Mouse (Mus musculus) neural tube, embryonic 15.5 days (tissue): ENCODE data around the gene Stard3. TPM values are rescaled to one million over a fixed set of nuclear protein-coding genes. Genes with fewer than 3 reads are reported as not detected.

Source experiments
- ATAC-seq: fragments of 200-750 bp; cut with Nextera tagmentation; 2 replicates; pipeline ENCODE4 v1.8.0; 2017; ENCODE audit warnings: mild to moderate bottlenecking, moderate TSS enrichment, moderate library complexity; ENCODE audit not compliant: low FRiP score
- H3K27ac ChIP-seq: fragments of 300-500 bp; sonication (generic); replicated peaks from 2 replicates; pipeline ENCODE4 v1.5.1; 2015; ENCODE audit warnings: mild to moderate bottlenecking, inconsistent platforms
- H3K27me3 ChIP-seq: fragments of 300-500 bp; sonication (generic); replicated peaks from 2 replicates; pipeline ENCODE4 v1.6.1; 2015; ENCODE audit warnings: inconsistent platforms
- H3K36me3 ChIP-seq: fragments of 300-500 bp; sonication (generic); 2 replicates; pipeline ENCODE4 v1.6.1; 2015; ENCODE audit warnings: inconsistent platforms
- H3K4me1 ChIP-seq: fragments of 300-500 bp; sonication (generic); 2 replicates; pipeline ENCODE4 v1.6.1; 2015; ENCODE audit warnings: inconsistent platforms
- H3K4me2 ChIP-seq: fragments of 300-500 bp; sonication (generic); 2 replicates; pipeline ENCODE4 v1.6.1; 2015; ENCODE audit warnings: inconsistent platforms, mild to moderate bottlenecking, moderate library complexity
- H3K4me3 ChIP-seq: fragments of 300-500 bp; sonication (generic); replicated peaks from 2 replicates; pipeline ENCODE4 v1.5.1; 2015; ENCODE audit warnings: mild to moderate bottlenecking, inconsistent platforms
- H3K9ac ChIP-seq: fragments of 300-500 bp; sonication (generic); replicated peaks from 2 replicates; pipeline ENCODE4 v1.6.1; 2015; ENCODE audit warnings: mild to moderate bottlenecking, inconsistent platforms
- H3K9me3 ChIP-seq: fragments of 300-500 bp; sonication (generic); replicated peaks from 2 replicates; pipeline ENCODE4 v1.6.1; 2016; ENCODE audit warnings: inconsistent platforms
- WGBS: fragments of 180-500 bp; shearing (Covaris S2); methylation state at CpG from one replicate; pipeline ENCODE4 v1.1.7; 2015; ENCODE audit warnings: mixed read lengths; 5-methylcytosine and 5-hydroxymethylcytosine counted together
- polyA plus RNA-seq: library from polyadenylated mRNA; unstranded; fragments of >200 nt; fragmentation: Nextera tagmentation; extraction: Ambion mirVana; gene quantifications from 2 replicates; pipeline ENCODE4 v1.2.1, GENCODE M21; 2015

The Stard3 gene
- polyA plus RNA-seq, 1 experiment from 2014 or later = 31.6 TPM

- H3K36me3 ChIP-seq = no peaks in the 10 kb centered on the region
- no peaks in the 10 kb centered on the region for H3K9me3 ChIP-seq
- 2% methylated on average over 9 of the region's 10 CpGs for WGBS
- H3K9ac ChIP-seq = no peak overlapping the region
- no peak for ATAC-seq
- no peak overlapping the region for H3K27ac ChIP-seq
- H3K4me2 ChIP-seq = no peak overlapping the region
- H3K4me1 ChIP-seq = peaks cover 37% of the 10 kb centered on the region
- H3K27me3 ChIP-seq = peaks cover 96% of the 10 kb centered on the region
- H3K4me3 ChIP-seq = no peak overlapping the region
These were observed 34.9 kb upstream of the Stard3 start for GRCm38 (mm10) chr11:98323136-98323866.

GRCm38 (mm10) chr11:98323933-98324332, 34.2 kb upstream of the Stard3 start:
- 0 out of 2 replicates have a peak overlapping the region, but pooled peaks have one; percentile 10 for H3K9ac ChIP-seq
- no peaks in the 10 kb centered on the region for H3K36me3 ChIP-seq

DNA sequence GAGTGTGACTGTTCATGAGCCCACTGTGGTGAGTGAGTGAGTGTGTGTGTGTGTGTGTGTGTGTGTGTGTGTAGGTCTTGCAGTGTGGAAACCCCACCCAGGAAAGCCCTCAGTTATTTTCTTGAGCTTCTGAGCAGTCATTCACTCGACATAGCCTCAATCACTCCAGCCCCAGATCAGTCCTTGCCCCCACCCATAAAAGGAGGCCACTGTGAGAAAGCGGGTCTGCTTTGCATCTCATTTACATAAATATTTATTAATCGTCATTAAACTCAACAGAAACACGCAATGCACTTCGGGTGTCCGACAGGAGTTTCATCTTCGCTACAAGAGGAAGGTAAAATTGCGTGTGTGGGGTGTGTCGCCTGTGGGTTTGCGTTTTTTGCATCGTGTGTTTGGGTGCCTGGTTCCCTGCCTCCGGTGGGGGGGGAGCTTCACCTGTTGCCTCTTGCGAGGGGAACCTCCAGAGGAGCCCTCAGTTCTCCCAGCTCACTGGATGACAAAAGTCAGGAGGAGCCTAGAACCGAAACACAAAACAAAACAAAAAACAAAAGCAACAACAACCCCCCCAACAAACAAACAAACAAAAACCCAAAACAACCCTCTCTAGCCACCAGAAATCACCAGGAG, 32.9 kb upstream of the Stard3 start:
- Histone ChIP-seq H3K27me3 (peaks cover 95% of the 10 kb centered on the region), H3K9ac (no peak overlapping the region; the same call in 1 of the 2 replicates), H3K9me3 (no peaks in the 10 kb centered on the region), H3K4me1 (peaks cover 36% of the 10 kb centered on the region), H3K36me3 (no peaks in the 10 kb centered on the region), H3K4me2 (peak overlapping the region; percentile 47), H3K27ac (no peak overlapping the region; the same call in 1 of the 2 replicates), H3K4me3 (peak overlapping the region; percentile 19)
- 7% methylated on average over 14 of the region's 14 CpGs for WGBS
- ATAC-seq = no peak

More at GRCm38 (mm10) chr11:98323933-98324332, 34.2 kb upstream of the Stard3 start:
- no peaks in the 10 kb centered on the region for H3K9me3 ChIP-seq
- no peak overlapping the region for H3K4me3 ChIP-seq
- peaks cover 95% of the 10 kb centered on the region for H3K27me3 ChIP-seq
- WGBS = 1% methylated on average over 9 of the region's 9 CpGs
- H3K4me2 ChIP-seq = 0 out of 2 replicates have a peak overlapping the region, but pooled peaks have one; percentile 13
- H3K4me1 ChIP-seq = peaks cover 37% of the 10 kb centered on the region
- no peak overlapping the region for H3K27ac ChIP-seq
- ATAC-seq = no peak

DNA sequence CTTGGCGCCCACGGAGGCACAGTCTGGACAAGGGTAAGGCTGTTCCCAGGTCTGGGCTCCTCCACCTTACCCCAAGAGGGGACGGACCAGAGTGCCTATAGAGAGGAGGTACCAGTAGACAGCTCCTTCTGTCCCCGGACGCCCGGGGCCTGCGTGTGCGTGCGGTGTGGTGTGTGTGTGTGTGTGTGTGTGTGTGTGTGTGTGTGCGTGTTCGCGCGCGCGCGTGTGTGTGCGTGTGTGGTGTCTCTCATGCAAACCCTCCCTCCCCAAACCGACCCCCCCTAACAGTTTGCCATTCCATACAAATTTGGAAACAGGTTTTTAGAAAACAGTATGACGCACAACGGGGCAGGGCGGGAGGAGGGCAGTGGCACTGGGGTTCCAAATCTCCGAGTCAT, 32.3 kb upstream of the Stard3 start:
- Histone ChIP-seq H3K4me1 (peaks cover 31% of the 10 kb centered on the region), H3K9me3 (no peaks in the 10 kb centered on the region), H3K4me3 (peak overlapping the region; percentile 19), H3K9ac (no peak overlapping the region; the same call in 1 of the 2 replicates), H3K4me2 (peak overlapping the region; percentile 47), H3K36me3 (no peaks in the 10 kb centered on the region), H3K27ac (no peak overlapping the region; the same call in 1 of the 2 replicates), H3K27me3 (peaks cover 95% of the 10 kb centered on the region)
- 3% methylated on average over 22 of the region's 22 CpGs for WGBS
- ATAC-seq = no peak

DNA sequence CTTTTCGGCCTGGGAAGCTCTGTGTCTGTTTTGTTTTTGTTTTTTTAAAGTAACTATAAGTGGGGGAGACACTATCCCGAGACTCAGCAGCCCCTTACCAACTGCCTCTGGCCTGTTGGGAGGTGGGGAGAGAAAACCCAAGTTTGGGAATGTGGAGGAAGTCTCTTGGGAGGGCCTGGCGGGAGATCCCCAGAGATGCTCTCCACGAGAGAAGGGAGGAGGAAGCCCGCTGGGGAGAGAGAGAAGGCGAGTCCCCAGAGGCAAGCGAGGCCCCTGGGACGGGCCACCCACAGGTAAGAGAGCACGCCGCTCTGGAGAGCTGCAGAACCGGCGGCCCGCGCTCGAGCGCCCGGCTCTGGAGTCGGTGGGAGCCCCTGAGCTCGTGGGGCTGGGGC, 31.4 kb upstream of the Stard3 start:
- H3K36me3 ChIP-seq = no peaks in the 10 kb centered on the region
- peak overlapping the region; percentile 82; the same call in 1 of the 2 replicates for H3K27ac ChIP-seq
- H3K4me3 ChIP-seq = peak overlapping the region; percentile 43
- H3K9me3 ChIP-seq = no peaks in the 10 kb centered on the region
- peak overlapping the region; percentile 47 for H3K4me2 ChIP-seq
- no peak for ATAC-seq
- under 1% methylated on average over 19 of the region's 19 CpGs for WGBS
- H3K9ac ChIP-seq = no peak overlapping the region
- peaks cover 93% of the 10 kb centered on the region for H3K27me3 ChIP-seq
- H3K4me1 ChIP-seq = peaks cover 25% of the 10 kb centered on the region

DNA sequence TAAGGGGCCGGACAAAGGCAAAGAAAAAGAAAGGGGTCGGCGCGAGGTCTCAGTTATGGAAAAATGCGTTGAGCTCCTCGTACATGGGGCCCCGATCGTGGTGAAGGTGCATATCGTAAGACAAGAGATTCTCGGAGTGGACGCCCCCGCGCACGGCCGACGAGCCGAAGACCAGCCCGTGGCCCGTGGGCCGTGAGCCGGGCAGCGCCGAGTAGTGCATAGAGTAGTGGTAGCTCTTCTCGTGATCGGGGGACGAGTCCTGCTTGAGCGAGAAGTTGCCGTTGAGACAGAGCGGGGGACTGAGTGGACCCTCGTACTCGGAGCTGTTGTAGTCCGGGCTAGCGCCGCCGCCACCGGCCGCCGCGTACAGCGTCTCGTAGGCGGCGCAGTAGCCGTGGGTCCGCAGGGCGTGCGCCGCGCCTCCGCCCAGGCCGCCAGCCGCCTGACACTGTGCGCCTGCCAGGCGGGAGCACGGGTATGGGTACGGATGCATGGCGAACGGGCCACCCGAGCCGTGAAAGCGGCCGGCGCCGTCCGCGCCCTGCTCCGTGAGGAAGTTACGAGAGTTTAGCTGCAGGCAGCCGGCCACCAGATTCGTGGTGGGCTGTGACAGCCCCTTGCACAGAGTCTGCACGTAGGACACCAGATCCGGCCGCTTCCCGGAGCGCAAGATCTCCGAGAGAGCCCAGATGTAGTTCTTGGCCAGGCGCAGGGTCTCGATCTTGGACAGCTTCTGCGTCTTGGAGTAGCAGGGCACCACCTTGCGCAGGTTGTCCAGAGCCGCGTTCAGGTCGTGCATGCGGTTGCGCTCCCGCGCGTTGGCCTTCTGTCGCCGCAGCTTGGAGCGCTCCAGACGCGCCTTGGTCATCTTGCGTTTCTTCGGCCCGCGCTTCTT, 30.8 kb upstream of the Stard3 start:
- peak overlapping the region; percentile 47 for H3K4me2 ChIP-seq
- no peak overlapping the region for H3K9ac ChIP-seq
- peak overlapping the region; percentile 43 for H3K4me3 ChIP-seq
- no peaks in the 10 kb centered on the region for H3K36me3 ChIP-seq
- under 1% methylated on average over 96 of the region's 97 CpGs for WGBS
- peaks cover 25% of the 10 kb centered on the region for H3K4me1 ChIP-seq
- peaks cover 94% of the 10 kb centered on the region for H3K27me3 ChIP-seq
- peak overlapping the region; percentile 82 for H3K27ac ChIP-seq
- no peak for ATAC-seq
- H3K9me3 ChIP-seq = no peaks in the 10 kb centered on the region

- H3K4me1 ChIP-seq = peaks cover 25% of the 10 kb centered on the region
- ATAC-seq = no peak
- H3K36me3 ChIP-seq = no peaks in the 10 kb centered on the region
- H3K27me3 ChIP-seq = peaks cover 94% of the 10 kb centered on the region
- H3K4me3 ChIP-seq = peak overlapping the region; percentile 43
- WGBS = under 1% methylated on average over 35 of the region's 35 CpGs
- peak overlapping the region; percentile 47 for H3K4me2 ChIP-seq
- H3K27ac ChIP-seq = peak overlapping the region; percentile 82
- peak overlapping the region; percentile 47 for H3K9ac ChIP-seq
- H3K9me3 ChIP-seq = no peaks in the 10 kb centered on the region
These were observed 30.2 kb upstream of the Stard3 start for GRCm38 (mm10) chr11:98328031-98328370.

DNA sequence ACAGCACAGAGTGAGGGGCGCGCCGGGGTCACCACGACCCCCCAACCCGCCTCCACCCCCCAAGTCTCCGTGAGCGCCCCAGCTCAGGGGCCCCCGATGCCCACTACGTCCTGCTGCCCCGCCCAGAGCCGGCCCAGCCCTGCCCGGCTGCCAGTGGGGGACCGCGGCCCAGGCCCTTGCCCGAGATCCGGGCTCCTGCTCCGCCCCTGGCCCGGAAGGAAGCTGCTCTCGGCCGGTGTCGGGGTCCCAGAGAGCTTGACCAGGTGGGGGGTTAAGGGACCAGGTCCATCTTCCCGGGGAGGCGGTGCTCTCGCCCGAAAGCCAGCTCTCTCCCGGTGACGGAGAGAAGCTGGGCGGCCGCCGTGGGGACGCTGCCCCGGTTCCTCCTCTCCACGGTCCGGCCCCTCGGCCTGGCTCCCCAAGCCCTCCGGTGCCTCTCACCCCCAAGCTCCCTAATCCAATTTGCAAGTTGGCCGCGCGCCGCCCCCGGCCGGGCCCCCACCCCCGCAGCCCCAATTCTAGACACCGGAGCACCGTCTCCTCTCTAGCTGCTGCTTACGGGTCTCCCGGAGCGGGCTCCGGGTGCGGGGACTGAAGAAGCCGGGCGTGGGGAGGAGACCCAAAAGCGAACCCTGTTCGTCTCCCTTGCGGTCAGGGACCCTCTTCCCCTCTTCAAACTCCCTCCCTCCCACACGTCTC, 29.6 kb upstream of the Stard3 start:
- WGBS = under 1% methylated on average over 50 of the region's 56 CpGs
- no peak for ATAC-seq
- Histone ChIP-seq H3K4me1 (peaks cover 29% of the 10 kb centered on the region), H3K27ac (peak overlapping the region; percentile 82), H3K4me3 (peak overlapping the region; percentile 43), H3K27me3 (peaks cover 94% of the 10 kb centered on the region), H3K4me2 (peak overlapping the region; percentile 47), H3K9me3 (no peaks in the 10 kb centered on the region), H3K9ac (peak overlapping the region; percentile 47), H3K36me3 (no peaks in the 10 kb centered on the region)

DNA sequence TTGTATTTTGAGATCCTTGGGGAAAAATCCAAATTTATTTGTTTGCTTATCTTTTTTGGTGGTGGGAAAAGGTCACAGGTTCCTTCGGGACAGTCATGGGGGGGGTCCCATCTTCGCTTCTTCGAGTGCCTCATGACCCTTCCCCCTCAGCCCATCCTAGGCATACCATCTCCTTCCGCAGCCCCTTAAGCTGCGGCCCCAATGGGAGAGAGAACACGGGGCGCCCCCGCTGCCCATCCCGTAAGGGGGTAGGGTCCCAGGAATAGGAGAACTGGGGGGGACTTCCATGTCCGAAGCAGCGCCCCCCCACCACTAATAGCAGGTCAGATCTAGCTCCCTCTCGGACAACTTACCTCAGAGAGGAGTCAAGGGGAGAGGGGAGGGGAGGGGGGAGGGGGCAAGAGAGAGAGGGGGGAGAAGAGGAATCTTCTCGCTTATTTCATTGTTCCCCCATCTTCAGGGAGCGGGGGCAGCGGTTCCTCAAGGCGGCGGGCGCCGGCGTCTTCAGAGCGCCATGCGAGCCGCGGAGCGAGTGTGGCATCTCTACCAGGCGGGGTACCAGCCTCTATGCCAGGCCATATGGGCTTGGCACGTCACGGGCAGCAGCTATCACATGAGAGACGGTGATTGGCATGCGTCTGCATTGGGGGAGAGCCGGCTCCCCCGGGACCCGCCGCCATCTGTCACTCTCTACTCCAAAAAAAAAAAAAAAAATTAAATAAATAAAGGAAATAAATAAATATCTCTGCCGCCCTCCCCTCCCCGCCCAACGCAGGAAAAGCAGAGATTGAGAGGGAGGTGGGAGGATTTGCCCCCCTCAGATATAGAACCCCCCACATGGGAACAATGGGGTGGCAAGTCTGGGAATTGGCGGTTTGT, 28.8 kb upstream of the Stard3 start, which contains the start of gene Neurod2:
Gene Neurod2, minus strand, starts transcription at position 568 of the 879 bp plus-strand sequence.
- Histone ChIP-seq H3K36me3 (no peaks in the 10 kb centered on the region), H3K4me1 (peaks cover 37% of the 10 kb centered on the region), H3K9me3 (no peaks in the 10 kb centered on the region), H3K27me3 (peaks cover 94% of the 10 kb centered on the region), H3K4me3 (peak within 1 kb of the TSS; percentile 43), H3K9ac (peak within 1 kb of the TSS; percentile 47), H3K27ac (peak within 1 kb of the TSS; percentile 82), H3K4me2 (peak within 1 kb of the TSS; percentile 47)
- peak; percentile 64; the same call in 1 of the 2 replicates for ATAC-seq
- 1% methylated on average over 38 of the region's 38 CpGs for WGBS
